Mouse (Mus musculus) inflammation-experienced regulatory T-cells, adult 6 months (primary cell): ENCODE measurements at regions not wholly inside any gene's neighbourhood (a gene's known extent, or its start where the extent isn't known, plus 50 kb on each side); places are given as distances from the start of the nearest gene placed in this dataset.
A peak's percentile ranks its signal among the peaks of the same experiment; 100 is the strongest.

ENCODE experiments used
- ATAC-seq: one replicate; pipeline ENCODE4 v1.8.0; 2017

GRCm38 (mm10) chr1:128723843-128724242 is 131.8 kb upstream of the Cxcr4 start:
- ATAC-seq = peak; percentile 38

- no peak for ATAC-seq
Observed at GRCm38 (mm10) chr1:128722061-128722471, 130.0 kb upstream of the Cxcr4 start.

GRCm38 (mm10) chr1:128714843-128715242 is 122.8 kb upstream of the Cxcr4 start:
- no peak for ATAC-seq

DNA sequence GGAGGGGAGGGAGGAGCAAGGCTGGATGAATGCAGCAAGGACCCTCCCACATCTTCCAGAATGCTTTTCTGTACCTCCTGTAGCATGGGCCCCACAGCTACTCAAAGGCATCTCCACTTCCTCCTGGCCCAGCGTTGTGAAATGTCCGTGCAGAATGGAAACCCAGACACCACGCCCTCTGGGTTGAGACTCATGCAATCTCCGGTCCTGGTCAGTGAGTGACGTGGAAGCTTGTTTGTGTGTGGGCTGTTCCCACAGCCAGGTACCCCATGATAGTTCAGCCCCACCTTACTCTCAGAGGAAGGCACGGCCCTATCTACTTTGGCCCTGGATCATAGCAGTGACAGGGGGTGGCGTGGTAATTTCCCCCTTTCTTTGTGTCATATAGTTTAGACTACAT is 120.8 kb upstream of the Cxcr4 start:
- peak; percentile 52 for ATAC-seq

DNA sequence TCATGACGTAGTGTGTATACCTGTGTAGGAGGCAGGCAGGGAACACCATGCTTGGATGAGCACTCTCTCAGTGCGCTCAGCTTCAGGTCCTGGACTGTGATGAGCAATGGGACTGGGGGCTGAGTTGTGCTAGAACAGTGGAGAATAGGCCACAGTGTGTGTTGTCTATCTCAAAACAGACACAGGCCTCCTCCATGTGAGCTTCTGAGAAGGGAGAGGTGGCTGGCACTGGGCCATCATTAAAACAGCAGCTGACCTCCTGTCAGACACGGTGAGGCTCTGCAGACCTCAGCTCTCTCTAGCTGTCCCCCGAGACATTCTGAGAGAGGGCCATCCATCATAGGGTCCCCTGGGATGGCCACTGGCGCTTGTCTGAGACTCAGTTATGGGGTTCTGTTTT is 119.0 kb upstream of the Cxcr4 start:
- no peak for ATAC-seq

GRCm38 (mm10) chr1:128707747-128708146 is 115.7 kb upstream of the Cxcr4 start:
- ATAC-seq = no peak

DNA sequence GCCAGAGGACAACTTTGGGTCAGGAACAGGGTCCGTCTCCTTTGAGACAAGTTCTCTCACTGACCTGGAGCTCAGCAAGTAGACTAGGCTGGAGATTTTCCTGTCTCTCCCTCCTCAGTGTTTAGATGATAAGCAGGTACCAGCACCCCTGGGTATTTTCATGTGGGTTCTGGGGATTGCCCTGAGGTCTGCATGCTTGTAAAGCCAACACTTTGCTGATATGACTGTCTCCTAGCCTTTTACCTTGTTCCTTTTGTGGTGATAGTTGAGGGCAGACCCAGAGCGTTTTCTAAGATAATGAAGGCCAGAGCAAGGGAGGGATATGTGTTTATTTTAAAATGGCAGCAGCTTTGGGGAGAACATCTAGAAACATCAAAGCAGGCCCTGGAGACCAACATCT is 114.1 kb upstream of the Cxcr4 start:
- no peak for ATAC-seq

- ATAC-seq = peak; percentile 75
Observed at GRCm38 (mm10) chr1:128705071-128705503, 113.0 kb upstream of the Cxcr4 start.

- no peak for ATAC-seq
Observed at GRCm38 (mm10) chr1:128701326-128701725, 109.2 kb upstream of the Cxcr4 start.

DNA sequence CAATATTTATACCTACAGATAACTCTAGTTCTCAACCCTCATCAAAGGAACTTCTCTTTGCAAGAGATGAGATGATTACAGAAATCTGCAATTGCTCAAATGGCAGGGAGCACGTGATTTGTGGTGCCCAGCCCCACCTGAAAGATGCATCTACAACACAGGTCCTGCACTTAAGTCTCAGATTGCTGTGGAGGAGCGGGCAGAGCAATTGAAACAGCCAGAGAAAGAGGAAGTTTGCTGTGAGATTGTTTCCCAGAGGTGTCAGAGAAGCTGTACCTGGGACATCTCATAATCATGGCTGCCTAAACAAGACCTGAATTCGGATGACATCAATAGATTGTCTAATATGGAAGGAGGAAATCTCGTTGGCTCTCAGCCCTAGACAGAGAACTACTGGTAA is 105.9 kb upstream of the Cxcr4 start:
- peak; percentile 38 for ATAC-seq

DNA sequence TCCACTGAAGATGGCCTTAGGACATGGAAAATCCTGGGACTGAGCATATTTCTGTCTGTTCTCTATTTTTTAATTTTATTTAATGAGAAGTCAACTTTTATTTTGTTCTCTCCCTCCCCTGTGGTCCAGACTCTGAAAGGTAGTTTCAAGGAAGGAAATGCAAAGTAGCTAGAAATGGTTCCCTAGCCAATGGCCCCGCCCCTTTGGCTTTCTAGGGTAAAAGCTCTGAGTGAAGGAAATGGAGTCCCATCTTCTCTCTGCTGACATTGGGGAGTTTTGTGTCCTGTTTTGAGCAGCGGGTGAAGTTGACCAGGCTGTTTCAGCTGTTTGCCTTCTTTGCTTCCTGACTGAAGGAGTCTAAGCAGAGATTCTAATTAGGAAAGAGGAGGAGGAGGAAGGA is 103.8 kb upstream of the Cxcr4 start:
- ATAC-seq = peak; percentile 78

GRCm38 (mm10) chr1:128692799-128693198 is 100.7 kb upstream of the Cxcr4 start:
- ATAC-seq = no peak

DNA sequence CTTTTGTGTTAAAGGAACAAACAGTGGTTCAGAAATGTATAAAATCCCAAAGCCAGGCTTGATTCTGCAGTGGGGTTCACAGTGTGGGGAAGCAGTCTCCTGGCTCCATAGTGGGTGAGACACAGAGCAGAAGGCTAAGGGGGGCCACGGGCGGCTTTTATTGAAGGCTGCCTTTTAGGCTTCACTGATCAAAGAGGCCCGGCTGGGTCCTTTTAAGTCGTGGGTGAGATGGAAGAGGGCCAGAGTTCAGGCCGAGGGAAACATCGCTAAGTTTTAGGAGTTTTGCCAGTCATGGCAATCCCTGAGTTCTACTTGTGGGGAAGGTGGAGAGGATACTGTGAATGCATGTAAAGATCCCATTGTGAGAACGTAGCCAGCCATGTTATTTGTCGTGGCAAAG is 100.2 kb upstream of the Cxcr4 start:
- no peak for ATAC-seq

DNA sequence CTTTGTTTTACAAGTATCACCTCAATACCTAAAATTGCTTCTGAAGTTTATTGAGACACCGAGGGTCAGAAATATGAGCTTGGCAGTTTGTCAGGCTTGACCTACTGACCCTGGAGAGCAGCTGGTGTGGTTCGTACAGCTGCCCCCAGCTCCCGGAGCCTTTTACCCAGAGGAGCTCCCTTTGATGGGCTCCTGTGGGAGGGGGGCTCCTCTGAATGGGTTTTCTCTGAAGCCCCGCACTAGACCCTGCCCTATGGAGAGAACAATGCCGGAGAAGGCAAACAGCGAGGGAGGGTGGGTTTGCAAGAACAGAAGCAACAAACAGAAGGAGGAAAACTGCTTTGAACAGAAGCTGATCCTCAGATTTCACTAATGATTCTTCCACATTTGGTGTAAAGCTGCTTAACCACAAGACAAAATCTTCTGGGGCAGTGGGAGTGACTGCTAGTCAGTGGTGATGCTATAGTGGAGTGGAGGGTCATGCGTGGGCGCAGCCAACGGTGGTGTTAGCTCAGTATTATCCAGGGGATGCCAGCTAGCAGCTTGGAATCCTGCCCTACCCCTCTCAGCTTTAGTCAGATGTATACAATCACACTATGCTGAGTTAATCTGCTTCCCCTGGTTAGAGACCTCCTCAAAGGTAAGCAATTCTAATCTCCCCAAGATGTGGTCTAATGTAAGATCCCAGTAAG is 95.3 kb upstream of the Cxcr4 start:
- ATAC-seq = no peak

GRCm38 (mm10) chr1:128685467-128686137 is 93.5 kb upstream of the Cxcr4 start:
- no peak for ATAC-seq

DNA sequence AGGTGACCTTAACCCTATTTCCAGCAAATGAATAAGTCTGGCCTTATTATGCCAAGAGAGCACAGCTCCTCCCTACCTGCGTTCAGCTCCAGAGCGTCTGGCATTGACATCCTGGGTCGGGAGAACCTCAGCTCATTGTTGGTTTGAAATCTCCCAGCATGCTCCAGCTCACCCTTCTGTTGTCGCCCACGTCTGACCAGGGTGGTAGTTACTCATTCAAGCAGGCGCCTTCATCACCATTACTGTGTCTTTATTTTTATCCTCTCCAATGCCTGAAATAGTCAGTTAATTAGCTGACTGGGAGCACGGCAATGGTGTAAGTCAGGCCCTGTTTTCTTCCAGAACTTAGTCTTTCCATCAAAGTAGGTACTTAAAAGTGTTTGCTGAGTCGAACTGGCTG is 90.8 kb upstream of the Cxcr4 start:
- ATAC-seq = no peak

DNA sequence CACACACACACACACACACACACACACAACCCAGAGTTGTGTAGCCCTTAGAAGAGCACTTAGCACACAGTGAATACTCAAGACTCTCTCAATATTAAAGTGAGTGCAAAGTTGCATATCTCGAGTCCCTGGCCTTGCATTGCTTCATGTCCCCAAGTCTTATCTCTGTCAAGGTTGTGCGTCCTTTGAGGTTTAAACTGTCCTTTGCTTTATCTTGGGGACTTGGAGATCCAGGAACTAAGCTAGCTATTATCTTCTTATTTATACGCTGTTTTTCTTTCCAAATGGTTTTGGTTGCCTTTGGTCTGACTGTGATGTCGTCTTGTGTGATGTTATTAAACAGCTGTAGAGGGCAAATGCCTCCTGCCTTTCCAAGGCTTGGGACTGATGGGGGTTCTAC is 89.2 kb upstream of the Cxcr4 start:
- no peak for ATAC-seq

- no peak for ATAC-seq
Observed at GRCm38 (mm10) chr1:128680538-128680937, 88.4 kb upstream of the Cxcr4 start.

DNA sequence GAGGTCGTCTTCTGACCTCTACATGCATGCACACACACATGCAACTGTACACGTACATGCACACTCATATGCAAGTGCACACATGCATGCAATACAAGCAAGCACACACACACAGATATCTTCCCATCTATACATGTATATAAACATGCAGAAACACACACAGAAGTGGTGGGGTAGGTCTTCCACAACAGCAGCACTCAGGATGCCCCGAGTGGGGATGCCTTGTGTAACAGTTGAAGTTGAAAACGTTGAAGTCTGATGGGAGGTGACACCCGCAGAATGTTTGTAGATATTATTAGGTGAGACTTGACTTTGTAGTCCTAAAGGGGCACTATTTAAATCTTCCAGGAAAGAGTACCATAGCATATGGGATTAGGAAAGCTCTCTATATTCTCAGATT is 87.9 kb upstream of the Cxcr4 start:
- no peak for ATAC-seq

GRCm38 (mm10) chr1:128679005-128679980 is 87.2 kb upstream of the Cxcr4 start:
- ATAC-seq = no peak

DNA sequence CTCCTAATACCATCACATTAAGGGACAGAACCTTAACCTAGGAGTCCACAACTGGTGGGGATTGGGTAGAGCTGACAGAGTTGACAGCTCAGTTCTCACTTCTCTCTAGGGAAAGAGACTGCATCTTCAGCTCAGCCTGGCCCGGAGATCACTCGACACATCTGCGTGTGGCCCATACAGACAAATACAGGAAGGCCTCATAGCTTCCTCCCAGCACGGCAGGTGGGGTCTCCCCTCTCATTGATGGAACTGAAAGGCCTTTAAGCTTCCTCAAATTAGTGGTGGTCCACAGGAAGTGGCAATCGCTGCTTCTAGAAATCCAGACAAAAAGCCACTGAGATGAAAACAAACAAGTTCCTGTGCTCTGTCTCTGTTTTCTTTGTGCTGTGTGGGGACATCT is 83.4 kb upstream of the Cxcr4 start:
- peak; percentile 43 for ATAC-seq

- ATAC-seq = no peak
Observed at GRCm38 (mm10) chr1:128672306-128672705, 80.2 kb upstream of the Cxcr4 start.

- no peak for ATAC-seq
Observed at GRCm38 (mm10) chr1:128671495-128671894, 79.4 kb upstream of the Cxcr4 start.
